Mouse (Mus musculus) right cerebral cortex, postnatal 36 days (tissue): ENCODE measurements at regions not wholly inside any gene's neighbourhood (a gene's known extent, or its start where the extent isn't known, plus 50 kb on each side); places are given as distances from the start of the nearest gene placed in this dataset.

Experiments used
- DNase-seq, 2 experiments: peaks; one replicate each; pipeline ENCODE4 v3.0.0; 2022; ENCODE audit warnings: low spot score in 2 of 2, mixed read lengths in 1 of 2

- DNase-seq, result no peak
Observed at GRCm38 (mm10) chr4:35417866-35418265, 191.9 kb upstream of the C9orf72 start.

GRCm38 (mm10) chr4:35413488-35413887 is 187.5 kb upstream of the C9orf72 start:
- no peak for DNase-seq

GRCm38 (mm10) chr4:35405301-35406006 is 179.5 kb upstream of the C9orf72 start:
- no peak for DNase-seq

GRCm38 (mm10) chr4:35404068-35404467 is 178.1 kb upstream of the C9orf72 start:
- DNase-seq, result no peak

GRCm38 (mm10) chr4:35403594-35403993 is 177.6 kb upstream of the C9orf72 start:
- no peak for DNase-seq

GRCm38 (mm10) chr4:35402376-35403133 is 176.6 kb upstream of the C9orf72 start:
- DNase-seq, result no peak

- DNase-seq, result no peak
Observed at GRCm38 (mm10) chr4:35401783-35402182, 175.8 kb upstream of the C9orf72 start.

- peak; percentile 72 to 88 for DNase-seq
Observed at GRCm38 (mm10) chr4:35400511-35400910, 174.5 kb upstream of the C9orf72 start.

GRCm38 (mm10) chr4:35395583-35395877 is 169.6 kb upstream of the C9orf72 start:
- DNase-seq, result no peak

- DNase-seq, result no peak
Observed at GRCm38 (mm10) chr4:35394821-35395582, 169.0 kb upstream of the C9orf72 start.

GRCm38 (mm10) chr4:35375791-35376190 is 149.8 kb upstream of the C9orf72 start:
- no peak for DNase-seq

- DNase-seq, result no peak
Observed at GRCm38 (mm10) chr4:35373213-35373860, 147.4 kb upstream of the C9orf72 start.

GRCm38 (mm10) chr4:35372528-35373212 is 146.7 kb upstream of the C9orf72 start:
- DNase-seq, result peak; percentile 55 to 56

- DNase-seq, result no peak
Observed at GRCm38 (mm10) chr4:35364161-35364560, 138.2 kb upstream of the C9orf72 start.

- DNase-seq, result no peak
Observed at GRCm38 (mm10) chr4:35362176-35362575, 136.2 kb upstream of the C9orf72 start.

- no peak for DNase-seq
Observed at GRCm38 (mm10) chr4:35359376-35359775, 133.4 kb upstream of the C9orf72 start.

- DNase-seq, result no peak
Observed at GRCm38 (mm10) chr4:35356904-35357563, 131.1 kb upstream of the C9orf72 start.

GRCm38 (mm10) chr4:35356051-35356450 is 130.1 kb upstream of the C9orf72 start:
- no peak for DNase-seq

GRCm38 (mm10) chr4:35354046-35354445 is 128.1 kb upstream of the C9orf72 start:
- no peak for DNase-seq

GRCm38 (mm10) chr4:35352606-35353005 is 126.6 kb upstream of the C9orf72 start:
- DNase-seq, result no peak

GRCm38 (mm10) chr4:35350465-35350864 is 124.5 kb upstream of the C9orf72 start:
- no peak for DNase-seq
